Mouse (Mus musculus) spleen, adult 2 months (tissue): ENCODE results near the gene Olfr539. TPM values are rescaled to one million over a fixed set of nuclear protein-coding genes. Genes with fewer than 3 reads are reported as not detected.
"Not testable (repeated sequence)": the region's sequence is repeated elsewhere in the genome, so short reads cannot be mapped to it uniquely, and the experiment has no call there.

Experiments used
- DNase-seq, 2 experiments: peaks; one replicate each; pipeline versions ENCODE4 v3.0.0 to v3.0.0-alpha.2; 2012 to 2021; ENCODE audit warnings: low spot score in 2 of 2, low read depth in 1 of 2
- H3K27ac ChIP-seq: fragments of 200-500 bp; 2 replicates; pipeline ENCODE4 v1.5.1; 2012; ENCODE audit warnings: low read length, inconsistent platforms; ENCODE audit not compliant: insufficient read depth
- H3K27me3 ChIP-seq: fragments of 200-500 bp; 2 replicates; pipeline ENCODE4 v1.6.1; 2012; ENCODE audit warnings: mild to moderate bottlenecking, moderate library complexity, low read length, inconsistent platforms; ENCODE audit not compliant: control insufficient read depth, insufficient read depth
- H3K36me3 ChIP-seq: fragments of 200-500 bp; 2 replicates; pipeline ENCODE4 v1.6.1; 2012; ENCODE audit warnings: mild to moderate bottlenecking, low read length, inconsistent platforms; ENCODE audit not compliant: control insufficient read depth, insufficient read depth
- H3K4me1 ChIP-seq: fragments of 200-500 bp; 2 replicates; pipeline ENCODE4 v1.6.1; 2011; ENCODE audit warnings: inconsistent platforms; ENCODE audit not compliant: control insufficient read depth, insufficient read depth, insufficient read length
- H3K4me3 ChIP-seq: fragments of 200-500 bp; 2 replicates; pipeline ENCODE4 v1.5.1; 2011; ENCODE audit warnings: mild to moderate bottlenecking, inconsistent platforms; ENCODE audit not compliant: insufficient read depth, insufficient read length; ENCODE audit errors: extremely low read depth
- CTCF ChIP-seq: fragments of 200-500 bp; IDR thresholded peaks from 2 replicates; pipeline ENCODE4 v1.5.1; 2011; ENCODE audit warnings: mild to moderate bottlenecking, inconsistent platforms; ENCODE audit not compliant: insufficient read depth, insufficient read length, insufficient replicate concordance; ENCODE audit errors: extremely low read depth
- POLR2A ChIP-seq: fragments of 200-500 bp; IDR thresholded peaks from 2 replicates; pipeline ENCODE4 v1.6.1; 2011; ENCODE audit warnings: low read depth, low read length, inconsistent platforms
- WGBS: fragments of 180-500 bp; shearing (Covaris S2); methylation state at CpG from one replicate; pipeline ENCODE4 v1.1.7; 2018; 5-methylcytosine and 5-hydroxymethylcytosine counted together
- polyA plus RNA-seq: library from polyadenylated mRNA; depleted of rRNA; stranded (reverse); fragments of >200 nt; gene quantifications from 2 replicates; pipeline ENCODE4 v1.2.3, GENCODE M21; 2012; rRNA removed

Olfr539 gene
- polyA plus RNA-seq: not detected in 2 replicates

GRCm38 (mm10) chr7:140659630-140660029 lies at the start of gene Olfr539:
TSS of gene Olfr539 (plus strand) at chr7:140659930.
- no peak within 1 kb of the TSS for H3K27ac ChIP-seq
- H3K27me3 ChIP-seq: no peaks in the 10 kb centered on the region
- no peak for TF ChIP-seq POLR2A
- TF ChIP-seq CTCF: no peak
- H3K4me3 ChIP-seq: no peak within 1 kb of the TSS
- WGBS: 77% methylated on average over 4 of the region's 4 CpGs
- H3K4me1 ChIP-seq: no peaks in the 10 kb centered on the region
- no peaks in the 10 kb centered on the region for H3K36me3 ChIP-seq
- no peak for DNase-seq

- not testable (repeated sequence) for H3K27ac ChIP-seq, H3K4me1 ChIP-seq, H3K4me3 ChIP-seq, DNase-seq, H3K27me3 ChIP-seq, H3K36me3 ChIP-seq
- 87% methylated on average over 3 of the region's 3 CpGs for WGBS
These were observed 31.1 kb upstream of the Olfr539 start, which contains the start of gene Olfr61 for GRCm38 (mm10) chr7:140628670-140629069. TSS of gene Olfr61 (plus strand) at chr7:140628970.

- H3K36me3 ChIP-seq: no peaks in the 10 kb centered on the region
- H3K27me3 ChIP-seq: no peaks in the 10 kb centered on the region
- TF ChIP-seq CTCF (no peak), POLR2A (no peak)
- no peak for DNase-seq
- no peaks in the 10 kb centered on the region for H3K4me1 ChIP-seq
- H3K4me3 ChIP-seq: no peak overlapping the region
- 72% methylated on average over 1 of the region's 1 CpGs for WGBS
- no peak overlapping the region for H3K27ac ChIP-seq
These were observed 29.2 kb upstream of the Olfr539 start for GRCm38 (mm10) chr7:140630559-140630958.

- WGBS: 89% methylated on average over 1 of the region's 1 CpGs
- H3K4me3 ChIP-seq: no peak within 1 kb of the TSS
- no peaks in the 10 kb centered on the region for H3K27me3 ChIP-seq
- TF ChIP-seq POLR2A (no peak), CTCF (no peak)
- no peak within 1 kb of the TSS for H3K27ac ChIP-seq
- H3K36me3 ChIP-seq: no peaks in the 10 kb centered on the region
- no peaks in the 10 kb centered on the region for H3K4me1 ChIP-seq
- no peak for DNase-seq
These were observed 13.6 kb upstream of the Olfr539 start, which contains the start of gene Olfr53 for GRCm38 (mm10) chr7:140646152-140646551. TSS of gene Olfr53 (plus strand) at chr7:140646452.

- DNase-seq, H3K36me3 ChIP-seq, H3K4me1 ChIP-seq, H3K27me3 ChIP-seq, H3K27ac ChIP-seq, H3K4me3 ChIP-seq: not testable (repeated sequence)
- 81% methylated on average over 3 of the region's 3 CpGs for WGBS
These were observed 11.0 kb downstream of the Olfr539 start for GRCm38 (mm10) chr7:140670693-140671092.

- 7% methylated on average over 6 of the region's 6 CpGs for WGBS
- Histone ChIP-seq H3K27ac (no peak overlapping the region), H3K27me3 (no peaks in the 10 kb centered on the region), H3K4me3 (no peak overlapping the region), H3K4me1 (no peaks in the 10 kb centered on the region), H3K36me3 (no peaks in the 10 kb centered on the region)
- TF ChIP-seq CTCF: no peak
- no peak for TF ChIP-seq POLR2A
- no peak for DNase-seq
These were observed 16.1 kb downstream of the Olfr539 start for GRCm38 (mm10) chr7:140675863-140676262.

- not testable (repeated sequence) for DNase-seq, H3K36me3 ChIP-seq
- 71% methylated on average over 4 of the region's 4 CpGs for WGBS
These were observed 19.9 kb downstream of the Olfr539 start for GRCm38 (mm10) chr7:140679591-140679990.

DNA sequence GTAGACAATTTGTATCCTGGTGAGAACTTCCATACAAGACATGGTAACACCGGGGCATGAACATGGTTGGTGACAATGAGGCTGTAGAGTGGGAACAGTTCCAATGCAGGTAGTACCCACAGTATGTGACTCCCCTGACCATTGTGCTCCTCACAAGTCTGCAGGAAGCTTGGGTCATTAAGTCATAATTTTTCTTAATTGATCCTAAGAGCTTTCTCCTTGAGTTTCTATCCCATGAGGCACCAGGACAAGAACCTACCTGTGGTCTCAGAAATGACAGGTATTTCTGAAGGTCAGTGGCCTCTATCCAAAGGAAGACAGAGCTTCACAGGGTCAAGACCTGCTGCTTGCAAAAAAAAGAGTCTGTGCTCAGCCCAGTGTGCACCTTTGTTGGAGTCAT lies 21.9 kb downstream of the Olfr539 start, which contains the start of gene Olfr45:
Gene Olfr45 (plus strand): TSS at position 301 of the 400 bp plus-strand sequence.
- WGBS: 83% methylated on average over 1 of the region's 1 CpGs
- Histone ChIP-seq H3K4me3 (no peak within 1 kb of the TSS), H3K27ac (no peak within 1 kb of the TSS), H3K4me1 (no peaks in the 10 kb centered on the region), H3K36me3 (no peaks in the 10 kb centered on the region), H3K27me3 (no peaks in the 10 kb centered on the region)
- no peak for DNase-seq
- no peak for TF ChIP-seq POLR2A
- no peak for TF ChIP-seq CTCF

More at GRCm38 (mm10) chr7:140679591-140679990, 19.9 kb downstream of the Olfr539 start:
- H3K27me3 ChIP-seq, H3K27ac ChIP-seq, H3K4me3 ChIP-seq, H3K4me1 ChIP-seq: not testable (repeated sequence)
